Mouse (Mus musculus) C2C12 (cell line): ENCODE measurements around the gene Pglyrp1. TPM values are rescaled to one million over a fixed set of nuclear protein-coding genes. Genes with fewer than 3 reads are reported as not detected.

Experiments used
- H3K27me3 ChIP-seq: one replicate; pipeline ENCODE4 v1.6.1; 2011; ENCODE audit not compliant: control insufficient read depth, insufficient read depth, insufficient read length
- H3K36me3 ChIP-seq: one replicate; pipeline ENCODE4 v1.6.1; 2011; ENCODE audit not compliant: control insufficient read depth, insufficient read depth
- H3K4me3 ChIP-seq: one replicate; pipeline ENCODE4 v1.5.1; 2011; ENCODE audit warnings: mild to moderate bottlenecking, control low read depth; ENCODE audit not compliant: poor library complexity, insufficient read depth, severe bottlenecking
- H3K79me2 ChIP-seq: one replicate; pipeline ENCODE4 v1.6.1; 2011; ENCODE audit not compliant: control insufficient read depth, insufficient read depth
- H3K79me3 ChIP-seq: one replicate; pipeline ENCODE4 v1.6.1; 2011; ENCODE audit warnings: low read depth, control low read depth
- H3ac ChIP-seq: one replicate; pipeline ENCODE3; 2011; ENCODE audit warnings: low read depth; ENCODE audit not compliant: control insufficient read depth, insufficient read length
- CEBPB ChIP-seq: IDR thresholded peaks from one replicate; pipeline ENCODE4 v1.6.1; 2011; ENCODE audit warnings: low read depth, mild to moderate bottlenecking, control low read depth, moderate library complexity
- CTCF ChIP-seq: IDR thresholded peaks from one replicate; pipeline ENCODE4 v1.5.1; 2011; ENCODE audit not compliant: control insufficient read depth, insufficient read depth, insufficient read length
- FOSL1 ChIP-seq: IDR thresholded peaks from one replicate; pipeline ENCODE4 v1.8.0; 2011; ENCODE audit warnings: mild to moderate bottlenecking, low read length; ENCODE audit not compliant: poor library complexity, insufficient read depth, severe bottlenecking
- MAX ChIP-seq: IDR thresholded peaks from one replicate; pipeline ENCODE4 v1.6.1; 2011; ENCODE audit warnings: mild to moderate bottlenecking, control low read depth
- MYOD1 ChIP-seq: IDR thresholded peaks from one replicate; pipeline ENCODE4 v1.6.1; 2011; ENCODE audit warnings: low read depth; ENCODE audit not compliant: control insufficient read depth, insufficient read length
- MYOG ChIP-seq: IDR thresholded peaks from one replicate; pipeline ENCODE4 v1.6.1; 2011; ENCODE audit not compliant: control insufficient read depth, insufficient read length; ENCODE audit errors: extremely low read depth
- USF1 ChIP-seq: IDR thresholded peaks from one replicate; pipeline ENCODE4 v1.6.1; 2011; ENCODE audit warnings: low read depth, mild to moderate bottlenecking, control low read depth, moderate library complexity
- polyA plus RNA-seq: library from polyadenylated mRNA; unstranded; fragments of >200 nt; fragmentation: generic; extraction: Trizol; gene quantifications from one replicate; pipeline ENCODE4 v1.2.1, GENCODE M21; 2012; ENCODE audit warnings: missing spikeins

The Pglyrp1 gene
- polyA plus RNA-seq, 1 experiment: 0.05 TPM

GRCm38 (mm10) chr7:18839865-18840264 lies 31.3 kb upstream of the Pglyrp1 start, which contains the start of gene Mill2:
TSS of gene Mill2 (plus strand) at chr7:18839966.
- no peaks in the 10 kb centered on the region for H3K79me2 ChIP-seq
- H3K36me3 ChIP-seq: no peaks in the 10 kb centered on the region
- TF ChIP-seq MYOD1 (no peak), MYOG (no peak), MAX (no peak), FOSL1 (no peak), USF1 (no peak), CTCF (no peak)
- no peak within 1 kb of the TSS for H3ac ChIP-seq
- no peaks in the 10 kb centered on the region for H3K79me3 ChIP-seq
- H3K4me3 ChIP-seq: no peak within 1 kb of the TSS
- H3K27me3 ChIP-seq: no peaks in the 10 kb centered on the region

GRCm38 (mm10) chr7:18840386-18841173 lies 30.6 kb upstream of the Pglyrp1 start:
- Histone ChIP-seq H3K36me3 (no peaks in the 10 kb centered on the region), H3K4me3 (no peak overlapping the region), H3K79me2 (no peaks in the 10 kb centered on the region), H3K79me3 (no peaks in the 10 kb centered on the region), H3K27me3 (no peaks in the 10 kb centered on the region), H3ac (no peak overlapping the region)
- TF ChIP-seq CEBPB: no peak
- no peak for TF ChIP-seq MAX
- TF ChIP-seq MYOG: no peak
- TF ChIP-seq MYOD1: no peak
- no peak for TF ChIP-seq CTCF
- TF ChIP-seq FOSL1: no peak
- no peak for TF ChIP-seq USF1

DNA sequence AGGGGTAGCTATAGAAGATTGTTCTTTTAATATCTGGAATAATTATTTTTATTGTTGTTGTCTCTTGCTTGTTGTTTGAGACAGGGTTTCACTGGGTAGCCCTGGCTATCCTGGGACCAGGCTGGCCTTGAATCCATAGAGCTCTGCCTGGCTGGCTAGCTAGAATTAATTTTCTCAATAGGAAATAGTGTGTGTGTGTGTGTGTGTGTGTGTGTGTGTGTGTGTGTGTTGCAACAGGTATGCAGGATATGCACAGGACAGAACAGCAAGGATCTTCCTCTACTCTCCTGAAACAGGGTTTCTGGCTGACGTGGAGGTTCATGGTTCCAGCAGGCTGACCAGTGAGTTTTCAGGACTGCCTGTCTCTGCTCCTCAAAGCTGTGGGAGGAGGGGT lies 30.0 kb upstream of the Pglyrp1 start:
- no peaks in the 10 kb centered on the region for H3K36me3 ChIP-seq
- no peak overlapping the region for H3ac ChIP-seq
- no peaks in the 10 kb centered on the region for H3K79me2 ChIP-seq
- TF ChIP-seq USF1 (no peak), FOSL1 (no peak), MYOD1 (no peak), MYOG (no peak), MAX (no peak), CTCF (no peak), CEBPB (no peak)
- no peaks in the 10 kb centered on the region for H3K79me3 ChIP-seq
- H3K27me3 ChIP-seq: no peaks in the 10 kb centered on the region
- no peak overlapping the region for H3K4me3 ChIP-seq

- H3K36me3 ChIP-seq: no peaks in the 10 kb centered on the region
- no peaks in the 10 kb centered on the region for H3K79me3 ChIP-seq
- H3K27me3 ChIP-seq: no peaks in the 10 kb centered on the region
- H3K4me3 ChIP-seq: no peak overlapping the region
- no peaks in the 10 kb centered on the region for H3K79me2 ChIP-seq
- TF ChIP-seq CTCF: no peak
- TF ChIP-seq MYOG: no peak
- H3ac ChIP-seq: no peak overlapping the region
Observed at GRCm38 (mm10) chr7:18844811-18845210, 26.3 kb upstream of the Pglyrp1 start.

- H3K27me3 ChIP-seq: no peaks in the 10 kb centered on the region
- no peak overlapping the region for H3K4me3 ChIP-seq
- no peaks in the 10 kb centered on the region for H3K79me3 ChIP-seq
- H3K36me3 ChIP-seq: no peaks in the 10 kb centered on the region
- H3ac ChIP-seq: no peak overlapping the region
- no peak for TF ChIP-seq MYOG
- TF ChIP-seq CEBPB: no peak
- no peak for TF ChIP-seq MAX
- no peak for TF ChIP-seq CTCF
- TF ChIP-seq MYOD1: no peak
- no peak for TF ChIP-seq FOSL1
- TF ChIP-seq USF1: no peak
- H3K79me2 ChIP-seq: no peaks in the 10 kb centered on the region
Observed at GRCm38 (mm10) chr7:18848395-18848794, 22.7 kb upstream of the Pglyrp1 start.
